8 mouse cellular contexts compared by ENCODE assay signal in genomic region chr5:134183880-134184808, GRCm38 (mm10). TPM values are rescaled to one million over a fixed set of nuclear protein-coding genes. Genes with fewer than 3 reads are reported as not detected.
DNase-seq lines count a peak whose midpoint lies in the region; ATAC-seq lines count a peak whose summit lies in the region.

Gene Gtf2ird2, plus strand, starts transcription at chr5:134184019.

- ATAC-seq in frontal cortex, adult (ENCODE audit: low TSS enrichment) = peak; percentile 89
- ATAC-seq in hindbrain, embryonic 11.5 days (ENCODE audit: low FRiP score) = peak; percentile 96

- peaks cover 4% of the 10 kb centered on the region; the same call in 1 of the 2 replicates for H3K4me1 ChIP-seq in hindbrain, embryonic 11.5 days (replicated peaks; ENCODE audit: control insufficient read depth, insufficient read depth, low read length)

- H3K9me3 ChIP-seq in hindbrain, embryonic 11.5 days (ENCODE audit: control insufficient read depth, low read length) = no peaks in the 10 kb centered on the region

- peak within 1 kb of the TSS; percentile 72 for H3K4me3 ChIP-seq in hindbrain, embryonic 11.5 days (ENCODE audit: low read depth, low read length)

- H3K4me2 ChIP-seq in hindbrain, embryonic 11.5 days (replicated peaks; ENCODE audit: low read depth, low read length) = peak within 1 kb of the TSS; percentile 72

- WGBS in hindbrain, embryonic 11.5 days = under 1% methylated on average over 85 of the region's 92 CpGs

- no peaks in the 10 kb centered on the region for H3K27me3 ChIP-seq in hindbrain, embryonic 11.5 days (ENCODE audit: control insufficient read depth, insufficient read depth, low read length)

- peak within 1 kb of the TSS; percentile 91 for H3K27ac ChIP-seq in hindbrain, embryonic 11.5 days (ENCODE audit: low read depth, low read length)

- H3K36me3 ChIP-seq in hindbrain, embryonic 11.5 days (ENCODE audit: control insufficient read depth, insufficient read depth, low read length) = no peaks in the 10 kb centered on the region

- H3K9ac ChIP-seq in hindbrain, embryonic 11.5 days (ENCODE audit: low read depth, low read length) = peak within 1 kb of the TSS; percentile 85

- DNase-seq in MN1 (ENCODE audit: low spot score) = peak; percentile 100
- DNase-seq in cerebellum, adult 9-10 months = peak; percentile 99
- peak; percentile 99 for DNase-seq in hindbrain, embryonic 11.5 days (ENCODE audit: low spot score)
- peak; percentile 99 for DNase-seq in layer of hippocampus, postnatal 10 days (ENCODE audit: low spot score in 2 of 2)
- peak; percentile 99 for DNase-seq in lung, postnatal 10 days
- DNase-seq in ovary, postnatal 36 days (ENCODE audit: low spot score) = peak; percentile 98
- DNase-seq in thymus, postnatal 25 days = peak; percentile 100

RNA-seq across cellular contexts. Expression of gene Gtf2ird2, which starts in this region (rescaled TPM):
- 7.1 and 8.2 TPM in 2 replicates for polyA plus RNA-seq in hindbrain, embryonic 11.5 days (2014; fragmentation: Nextera tagmentation; extraction: Ambion mirVana)
- 10 to 100 TPM; 13.1 to 14.7 TPM for total RNA-seq in layer of hippocampus, postnatal 10 days (2021)

Comparison
In these comparisons a context has a peak if more than half of its experiments do, and no peak if none do; other contexts are left out.
1. Peak in every context shown above with its lines: DNase-seq, ATAC-seq, H3K4me3 ChIP-seq and H3K27ac ChIP-seq.